Mouse (Mus musculus): ENCODE results near the gene Ankrd66.

- TF ChIP-seq POLR2A (IDR thresholded peaks at IDR 0.05; ENCODE audit: insufficient read length, low read depth) (no peak), USF1 (IDR thresholded peaks at IDR 0.05; ENCODE audit: low read depth) (no peak), SRF (IDR thresholded peaks at IDR 0.05; ENCODE audit: control insufficient read depth, insufficient read length, low read depth) (no peak), E2F4 (IDR thresholded peaks at IDR 0.05; ENCODE audit: insufficient read depth) (no peak), TCF3 (IDR thresholded peaks at IDR 0.05; ENCODE audit: insufficient read length, low read depth) (no peak), MAX (IDR thresholded peaks at IDR 0.05; ENCODE audit: low read depth) (no peak), TCF12 (IDR thresholded peaks at IDR 0.05; ENCODE audit: insufficient read depth, poor library complexity, severe bottlenecking) (no peak), CEBPB (IDR thresholded peaks at IDR 0.05; ENCODE audit: insufficient read depth, poor library complexity, severe bottlenecking) (no peak), MYOG (IDR thresholded peaks at IDR 0.05; ENCODE audit: control insufficient read depth in 1 of 3, insufficient read depth in 1 of 3, insufficient read length in 2 of 3, low read depth in 2 of 3) (no peak)
Observed at GRCm38 (mm10) chr17:43563192-43563987, 20.0 kb upstream of the Ankrd66 start.

All from myocyte (in vitro differentiated cells).